Mouse (Mus musculus) midbrain, embryonic 16.5 days (tissue): ENCODE results near the gene Map3k19. TPM values are rescaled to one million over a fixed set of nuclear protein-coding genes. Genes with fewer than 3 reads are reported as not detected.
A peak's percentile ranks its signal among the peaks of the same experiment; 100 is the strongest.

ENCODE experiments used
- ATAC-seq: fragments of 200-750 bp; cut with Nextera tagmentation; 2 replicates; pipeline ENCODE4 v1.8.0; 2017; ENCODE audit warnings: moderate TSS enrichment
- H3K27ac ChIP-seq: fragments of 300-500 bp; sonication (generic); 2 replicates; pipeline ENCODE4 v1.5.1; 2014; ENCODE audit warnings: mild to moderate bottlenecking, low read length, mixed read lengths
- H3K27me3 ChIP-seq: fragments of 300-500 bp; sonication (generic); 2 replicates; pipeline ENCODE4 v1.6.1; 2014; ENCODE audit warnings: low read depth, low read length, mixed read lengths; ENCODE audit not compliant: control insufficient read depth, insufficient read depth
- H3K36me3 ChIP-seq: fragments of 300-500 bp; sonication (generic); 2 replicates; pipeline ENCODE4 v1.6.1; 2014; ENCODE audit warnings: mild to moderate bottlenecking, low read length, moderate library complexity, mixed read lengths; ENCODE audit not compliant: control insufficient read depth, insufficient read depth
- H3K4me1 ChIP-seq: fragments of 300-500 bp; sonication (generic); 2 replicates; pipeline ENCODE4 v1.6.1; 2014; ENCODE audit warnings: mild to moderate bottlenecking, low read length, mixed read lengths; ENCODE audit not compliant: control insufficient read depth, insufficient read depth
- H3K4me2 ChIP-seq: fragments of 300-500 bp; sonication (generic); 2 replicates; pipeline ENCODE4 v1.6.1; 2014; ENCODE audit warnings: mild to moderate bottlenecking, low read length, mixed read lengths
- H3K4me3 ChIP-seq: fragments of 300-500 bp; sonication (generic); 2 replicates; pipeline ENCODE4 v1.5.1; 2014; ENCODE audit warnings: low read depth, mild to moderate bottlenecking, low read length, moderate library complexity, mixed read lengths
- H3K9ac ChIP-seq: fragments of 300-500 bp; sonication (generic); 2 replicates; pipeline ENCODE4 v1.6.1; 2014; ENCODE audit warnings: low read depth, low read length, mixed read lengths
- H3K9me3 ChIP-seq: fragments of 300-500 bp; sonication (generic); replicated peaks from 2 replicates; pipeline ENCODE4 v1.6.1; 2014; ENCODE audit warnings: mild to moderate bottlenecking, low read length, mixed read lengths; ENCODE audit not compliant: control insufficient read depth, poor library complexity, severe bottlenecking
- WGBS: fragments of 180-500 bp; shearing (Covaris S2); extraction: QIAGEN DNeasy Blood & Tissue Kit; methylation state at CpG from one replicate; pipeline ENCODE4 v1.1.7; 2014; 5-methylcytosine and 5-hydroxymethylcytosine counted together
- polyA plus RNA-seq: library from polyadenylated mRNA; unstranded; fragments of >200 nt; fragmentation: Nextera tagmentation; extraction: Ambion mirVana; gene quantifications from 2 replicates; pipeline ENCODE4 v1.2.1, GENCODE M21; 2015

Map3k19 gene
- polyA plus RNA-seq = 0.62 and 0.94 TPM in 2 replicates

GRCm38 (mm10) chr1:127854486-127855222 lies at the start of gene Map3k19:
TSS of gene Map3k19 (minus strand) at chr1:127855031.
- Histone ChIP-seq H3K9ac (no peak within 1 kb of the TSS), H3K4me3 (no peak within 1 kb of the TSS), H3K27me3 (no peaks in the 10 kb centered on the region), H3K36me3 (no peaks in the 10 kb centered on the region), H3K27ac (no peak within 1 kb of the TSS; the same call in 1 of the 2 replicates), H3K9me3 (peaks cover 3% of the 10 kb centered on the region; the same call in 1 of the 2 replicates), H3K4me1 (no peaks in the 10 kb centered on the region), H3K4me2 (0 out of 2 replicates have a peak within 1 kb of the TSS, but pooled peaks have one; percentile 6)
- 65% methylated on average over 14 of the region's 14 CpGs for WGBS
- ATAC-seq = no peak

GRCm38 (mm10) chr1:127899401-127899800 lies 44.6 kb upstream of the Map3k19 start:
- no peaks in the 10 kb centered on the region for H3K27me3 ChIP-seq
- no peak overlapping the region for H3K27ac ChIP-seq
- H3K36me3 ChIP-seq = no peaks in the 10 kb centered on the region
- no peaks in the 10 kb centered on the region for H3K9me3 ChIP-seq
- H3K9ac ChIP-seq = no peak overlapping the region
- ATAC-seq = no peak
- WGBS = 84% methylated on average over 1 of the region's 1 CpGs
- no peaks in the 10 kb centered on the region for H3K4me1 ChIP-seq
- no peak overlapping the region for H3K4me3 ChIP-seq
- no peak overlapping the region for H3K4me2 ChIP-seq

DNA sequence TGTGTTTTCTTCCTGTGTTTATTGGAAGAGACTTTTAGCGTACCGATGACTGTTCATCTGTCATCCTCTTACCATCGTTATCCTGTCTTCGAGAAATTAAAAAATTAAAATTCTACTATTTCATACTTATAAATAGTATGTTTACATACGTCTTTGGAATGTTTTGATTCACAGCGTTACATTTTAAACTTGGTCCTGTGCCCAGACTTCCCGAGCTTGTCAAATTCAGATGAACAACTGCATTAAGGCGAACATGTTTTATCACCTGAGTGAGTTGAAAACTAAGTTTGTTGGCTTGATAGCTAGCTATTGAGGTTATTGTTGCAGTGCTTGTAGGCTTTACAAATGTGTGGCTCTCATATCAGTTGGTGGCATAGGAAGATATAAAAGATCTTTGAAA lies 14.4 kb upstream of the Map3k19 start:
- Histone ChIP-seq H3K4me1 (peaks cover 10% of the 10 kb centered on the region), H3K27ac (peak overlapping the region; percentile 86), H3K27me3 (no peaks in the 10 kb centered on the region), H3K9me3 (no peaks in the 10 kb centered on the region), H3K36me3 (peaks cover 2% of the 10 kb centered on the region; the same call in 1 of the 2 replicates), H3K9ac (peak overlapping the region; percentile 83), H3K4me3 (peak overlapping the region; percentile 77), H3K4me2 (peak overlapping the region; percentile 77)
- 42% methylated on average over 8 of the region's 8 CpGs for WGBS
- no peak for ATAC-seq

DNA sequence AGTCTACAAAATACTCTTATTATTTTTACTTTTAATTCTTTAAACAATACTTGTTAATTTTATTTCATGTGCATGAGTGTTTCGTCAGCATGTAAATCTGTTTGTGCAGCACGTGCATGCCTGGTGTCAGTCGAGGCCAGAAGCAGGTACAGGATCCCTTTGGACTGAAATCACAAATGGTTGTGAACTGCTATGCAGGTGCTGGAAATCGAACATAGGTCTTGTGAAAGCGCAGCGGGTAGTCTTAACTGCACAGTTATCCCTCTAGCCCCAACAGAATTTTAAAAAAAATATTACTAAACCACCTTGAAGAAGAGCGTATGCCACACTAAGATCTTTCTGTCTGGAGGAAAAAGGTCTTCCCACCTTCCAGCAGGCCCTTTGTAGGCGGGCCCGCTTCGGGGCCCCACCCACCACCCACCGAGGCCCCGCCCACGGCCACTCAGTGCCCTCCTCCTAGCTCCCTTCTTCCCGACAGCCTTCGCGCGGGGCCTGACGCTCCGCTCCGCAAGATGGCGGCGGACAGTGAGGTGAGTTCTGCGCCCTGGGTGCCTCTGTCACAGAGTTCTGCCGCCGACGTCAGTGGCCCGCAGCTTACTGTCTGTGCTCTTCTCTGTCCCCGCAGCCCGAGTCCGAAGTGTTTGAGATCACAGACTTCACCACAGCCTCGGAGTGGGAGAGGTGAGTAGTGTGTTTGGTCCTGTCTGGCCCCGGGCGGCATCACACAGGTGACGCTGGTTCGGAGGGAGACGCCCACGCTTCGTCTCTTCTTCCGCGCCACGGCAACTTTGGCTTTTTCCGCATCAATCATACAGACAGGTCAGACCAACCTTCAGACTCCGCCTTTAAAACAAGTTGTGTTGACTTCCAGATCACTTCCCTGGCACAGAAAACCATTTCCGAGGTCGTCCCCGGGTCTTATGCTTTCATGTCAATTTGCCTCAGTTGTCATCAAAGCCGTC lies 13.8 kb upstream of the Map3k19 start, which contains the start of gene Rab3gap1:
TSS of gene Rab3gap1 (plus strand) at position 474 of the 962 bp plus-strand sequence.
- Histone ChIP-seq H3K9ac (peak within 1 kb of the TSS; percentile 83), H3K27me3 (no peaks in the 10 kb centered on the region), H3K4me2 (peak within 1 kb of the TSS; percentile 77), H3K4me3 (peak within 1 kb of the TSS; percentile 77), H3K4me1 (peaks cover 10% of the 10 kb centered on the region), H3K27ac (peak within 1 kb of the TSS; percentile 86), H3K36me3 (peaks cover 2% of the 10 kb centered on the region; the same call in 1 of the 2 replicates), H3K9me3 (no peaks in the 10 kb centered on the region)
- ATAC-seq = peak; percentile 99
- 11% methylated on average over 47 of the region's 47 CpGs for WGBS

DNA sequence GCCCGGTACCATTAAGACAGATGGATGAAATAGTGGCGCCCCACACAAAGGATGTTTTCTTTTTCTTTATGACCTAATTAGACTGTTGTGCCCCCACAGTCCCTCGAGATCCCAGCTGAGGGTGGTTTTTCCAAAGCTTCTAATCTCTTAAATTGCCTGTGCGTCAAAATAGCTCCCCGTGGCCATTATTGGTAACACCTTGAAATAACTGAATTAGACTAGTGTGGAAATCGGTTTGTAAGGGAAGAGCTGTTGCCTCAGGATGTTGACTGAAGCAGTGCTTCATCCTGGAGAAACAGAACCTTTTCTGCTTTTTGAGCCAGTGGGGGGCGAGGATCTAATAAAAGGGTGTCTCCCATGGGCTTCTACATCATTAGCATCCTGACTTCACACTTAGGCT lies 9.0 kb upstream of the Map3k19 start:
- Histone ChIP-seq H3K9me3 (no peaks in the 10 kb centered on the region), H3K27ac (no peak overlapping the region), H3K4me2 (no peak overlapping the region), H3K4me3 (no peak overlapping the region), H3K36me3 (no peaks in the 10 kb centered on the region), H3K27me3 (no peaks in the 10 kb centered on the region), H3K4me1 (no peaks in the 10 kb centered on the region), H3K9ac (no peak overlapping the region)
- 54% methylated on average over 7 of the region's 7 CpGs for WGBS
- ATAC-seq = no peak

DNA sequence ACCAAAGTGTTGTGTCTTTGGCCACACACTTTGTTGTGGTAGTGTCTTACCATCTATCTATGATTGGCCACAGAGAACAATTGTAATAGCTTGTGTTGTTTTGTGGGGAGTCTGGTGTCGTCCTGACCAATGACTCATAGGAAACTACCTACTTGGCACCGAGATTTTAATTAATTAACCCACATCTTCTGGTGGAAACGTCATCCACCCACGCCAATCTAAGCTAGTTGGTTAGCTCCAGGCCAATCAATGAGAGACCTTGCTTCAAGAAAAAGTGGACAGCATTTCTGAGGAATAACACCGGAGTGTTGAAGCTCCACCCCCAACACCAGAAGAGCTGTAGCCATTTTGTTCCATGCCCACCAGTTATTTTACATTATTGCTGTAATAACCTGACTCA lies 7.1 kb upstream of the Map3k19 start:
- 96% methylated on average over 5 of the region's 5 CpGs for WGBS
- Histone ChIP-seq H3K4me1 (no peaks in the 10 kb centered on the region), H3K27me3 (no peaks in the 10 kb centered on the region), H3K9ac (no peak overlapping the region), H3K9me3 (no peaks in the 10 kb centered on the region), H3K4me2 (no peak overlapping the region), H3K4me3 (no peak overlapping the region), H3K27ac (no peak overlapping the region), H3K36me3 (no peaks in the 10 kb centered on the region)
- no peak for ATAC-seq

- Histone ChIP-seq H3K4me1 (no peaks in the 10 kb centered on the region), H3K9ac (no peak overlapping the region), H3K4me3 (no peak overlapping the region), H3K36me3 (no peaks in the 10 kb centered on the region), H3K9me3 (no peaks in the 10 kb centered on the region), H3K27me3 (no peaks in the 10 kb centered on the region), H3K4me2 (no peak overlapping the region), H3K27ac (no peak overlapping the region)
- WGBS = 91% methylated on average over 4 of the region's 4 CpGs
- ATAC-seq = no peak
Measured at GRCm38 (mm10) chr1:127860492-127860891, 5.7 kb upstream of the Map3k19 start.

DNA sequence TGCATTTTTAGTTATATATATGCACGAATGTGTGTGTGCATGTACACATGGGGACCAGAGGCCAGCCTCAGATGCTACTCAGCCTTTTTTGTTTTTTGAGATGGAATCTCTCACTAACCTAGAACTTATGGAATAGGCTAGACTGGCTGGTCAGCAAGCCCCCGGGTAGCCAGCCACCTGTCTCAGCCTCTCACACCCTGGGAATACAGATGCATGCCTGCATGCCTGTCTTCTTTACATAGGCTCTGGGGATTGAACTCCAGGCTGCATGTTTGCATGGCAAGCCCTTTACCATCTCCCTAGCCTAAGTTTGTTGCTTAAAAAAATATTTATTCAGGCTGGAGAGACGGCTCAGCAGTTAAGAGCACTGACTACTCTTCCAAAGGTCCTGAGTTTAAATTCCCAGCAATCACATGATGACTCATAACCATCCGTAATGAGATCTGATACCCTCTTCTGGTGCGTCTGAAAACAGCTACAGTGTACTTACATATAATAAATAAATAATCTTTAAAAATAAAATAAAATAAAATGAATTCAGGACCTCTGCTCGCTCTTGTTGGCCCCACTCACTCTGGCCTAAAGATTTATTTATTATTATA lies 5.1 kb upstream of the Map3k19 start:
- no peak for ATAC-seq
- no peaks in the 10 kb centered on the region for H3K36me3 ChIP-seq
- no peak overlapping the region for H3K4me2 ChIP-seq
- H3K4me1 ChIP-seq = no peaks in the 10 kb centered on the region
- H3K9me3 ChIP-seq = no peaks in the 10 kb centered on the region
- no peak overlapping the region for H3K9ac ChIP-seq
- H3K27me3 ChIP-seq = no peaks in the 10 kb centered on the region
- no peak overlapping the region for H3K27ac ChIP-seq
- 88% methylated on average over 6 of the region's 6 CpGs for WGBS
- no peak overlapping the region for H3K4me3 ChIP-seq
